9 mouse cellular contexts compared by ENCODE assay signal in the genomic region with DNA sequence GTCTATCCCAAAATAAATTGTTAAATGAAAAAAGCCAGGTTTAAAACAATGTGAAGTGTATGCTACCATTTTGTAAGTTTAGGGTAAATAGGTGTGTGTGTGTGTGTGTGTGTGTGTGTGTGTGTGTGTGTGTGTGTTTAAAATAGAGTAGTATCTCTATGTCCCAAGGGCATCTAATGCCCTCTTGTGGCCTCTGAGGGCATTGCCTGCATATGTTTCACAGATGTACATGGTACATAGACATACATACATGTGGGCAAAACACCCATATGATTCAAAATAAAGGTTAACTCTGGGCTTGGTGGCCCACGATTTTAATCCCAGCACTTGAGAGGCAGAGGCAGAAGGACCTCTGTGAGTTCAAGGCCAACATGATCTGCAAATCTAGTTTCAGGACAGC. TPM values are rescaled to one million over a fixed set of nuclear protein-coding genes. Genes with fewer than 3 reads are reported as not detected.
DNase-seq lines count a peak whose midpoint lies in the region; ATAC-seq lines count a peak whose summit lies in the region.
"Had no signal": no experiment of that assay in that cellular context is flagged by ENCODE, and none has a peak within 500 bp of the region (broad histone marks: within the 10 kb centered on the region; RNA-seq: fewer than 3 reads in every experiment).

No protein-coding gene starts in this region.

- WGBS in heart, embryonic 10.5 days, result 69% methylated on average over 1 of the region's 1 CpGs
- 67% methylated on average over 1 of the region's 1 CpGs for WGBS in embryonic facial prominence, embryonic 11.5 days
- 86% methylated on average over 1 of the region's 1 CpGs for WGBS in intestine, embryonic 14.5 days

- DNase-seq in heart, adult 18-20 months, result peak; percentile 60 to 80
- no peak for DNase-seq in heart, embryonic 10.5 days (ENCODE audit: low spot score)
- peak; percentile 73 for DNase-seq in A20 (ENCODE audit: low read depth, low spot score)
- peak; percentile 68 for DNase-seq in adipocyte (ENCODE audit: low spot score)
- DNase-seq in embryonic facial prominence, embryonic 11.5 days (ENCODE audit: low spot score), result peak; percentile 75
- DNase-seq in intestine, embryonic 14.5 days (ENCODE audit: low spot score), result peak; percentile 77
- DNase-seq in thymus, postnatal 14 days, result peak; percentile 78

- no peak overlapping the region for H3K4me2 ChIP-seq in embryonic facial prominence, embryonic 11.5 days (ENCODE audit: low read depth, low read length)
- H3K4me2 ChIP-seq in intestine, embryonic 14.5 days (ENCODE audit: low read length), result no peak overlapping the region

- no peaks in the 10 kb centered on the region for H3K27me3 ChIP-seq in heart, embryonic 10.5 days (ENCODE audit: insufficient read depth, poor library complexity, severe bottlenecking)
- no peaks in the 10 kb centered on the region for H3K27me3 ChIP-seq in embryonic facial prominence, embryonic 11.5 days (ENCODE audit: control insufficient read depth, insufficient read depth, low read length)
- no peaks in the 10 kb centered on the region for H3K27me3 ChIP-seq in intestine, embryonic 14.5 days (replicated peaks; ENCODE audit: control insufficient read depth, insufficient read depth, low read length)

- H3K9ac ChIP-seq in embryonic facial prominence, embryonic 11.5 days (replicated peaks; ENCODE audit: low read length), result no peak overlapping the region
- no peak overlapping the region for H3K9ac ChIP-seq in intestine, embryonic 14.5 days (ENCODE audit: low read length)

- peaks cover 11% of the 10 kb centered on the region; the same call in 1 of the 2 replicates for H3K4me1 ChIP-seq in heart, embryonic 10.5 days
- no peaks in the 10 kb centered on the region for H3K4me1 ChIP-seq in embryonic facial prominence, embryonic 11.5 days (ENCODE audit: control insufficient read depth, insufficient read depth, low read length)
- no peaks in the 10 kb centered on the region for H3K4me1 ChIP-seq in intestine, embryonic 14.5 days (replicated peaks; ENCODE audit: control insufficient read depth, insufficient read depth, low read length)

- ATAC-seq in embryonic facial prominence, embryonic 11.5 days (replicated peaks; ENCODE audit: insufficient number of reproducible peaks, low FRiP score, low TSS enrichment, low read depth), result no peak
- ATAC-seq in intestine, embryonic 14.5 days (replicated peaks; ENCODE audit: low FRiP score, low TSS enrichment, low read depth), result no peak
- ATAC-seq in megakaryocyte progenitor cell, adult 5-6 weeks (replicated peaks; ENCODE audit: poor library complexity), result peak; percentile 92

- no peaks in the 10 kb centered on the region for H3K9me3 ChIP-seq in heart, embryonic 10.5 days
- H3K9me3 ChIP-seq in embryonic facial prominence, embryonic 11.5 days (replicated peaks; ENCODE audit: control insufficient read depth, low read length), result no peaks in the 10 kb centered on the region
- H3K9me3 ChIP-seq in intestine, embryonic 14.5 days (ENCODE audit: control insufficient read depth, low read length), result no peaks in the 10 kb centered on the region

- peaks cover 94% of the 10 kb centered on the region for H3K36me3 ChIP-seq in heart, embryonic 10.5 days
- peaks cover 40% of the 10 kb centered on the region for H3K36me3 ChIP-seq in embryonic facial prominence, embryonic 11.5 days (replicated peaks; ENCODE audit: control insufficient read depth, insufficient read depth, low read depth, low read length)
- H3K36me3 ChIP-seq in intestine, embryonic 14.5 days (ENCODE audit: control insufficient read depth, insufficient read depth, low read length), result peaks cover 98% of the 10 kb centered on the region

- no peak overlapping the region for H3K4me3 ChIP-seq in heart, embryonic 10.5 days
- no peak overlapping the region for H3K4me3 ChIP-seq in embryonic facial prominence, embryonic 11.5 days (ENCODE audit: low read depth, low read length)
- no peak overlapping the region for H3K4me3 ChIP-seq in intestine, embryonic 14.5 days (ENCODE audit: low read depth, low read length)

- H3K27ac ChIP-seq in heart, embryonic 10.5 days, result no peak overlapping the region
- H3K27ac ChIP-seq in embryonic facial prominence, embryonic 11.5 days (replicated peaks; ENCODE audit: low read depth, low read length), result no peak overlapping the region
- H3K27ac ChIP-seq in intestine, embryonic 14.5 days (ENCODE audit: low read depth), result no peak overlapping the region

RNA-seq across cellular contexts. Expression of gene Rxfp4, which starts 12.3 kb away (rescaled TPM):
- total RNA-seq in heart, adult 18-20 months (2021), result not detected
- not detected in 2 replicates for polyA plus RNA-seq in heart, embryonic 10.5 days (2016; fragmentation: Nextera tagmentation; extraction: Ambion mirVana)
- polyA plus RNA-seq in embryonic facial prominence, embryonic 11.5 days (2014; fragmentation: Nextera tagmentation; extraction: Ambion mirVana), result not detected in 2 replicates
- polyA plus RNA-seq in intestine, embryonic 14.5 days (2014; fragmentation: Nextera tagmentation; extraction: Ambion mirVana), result not detected in 2 replicates
- total RNA-seq in megakaryocyte progenitor cell, adult 5-6 weeks (2015), result not detected in 2 replicates
- total RNA-seq in megakaryocyte progenitor cell, adult 5-6 weeks (2017), result not detected in 2 replicates
- total RNA-seq: layer of hippocampus, adult 18-20 months had no signal

RNA-seq across cellular contexts. Expression of gene Arhgef2, which starts 34.9 kb away (rescaled TPM):
- total RNA-seq in heart, adult 18-20 months (2021), result 10 to 100 TPM; 32.3 to 32.9 TPM
- polyA plus RNA-seq in heart, embryonic 10.5 days (2016; fragmentation: Nextera tagmentation; extraction: Ambion mirVana), result 82.5 and 108 TPM in 2 replicates
- polyA plus RNA-seq in embryonic facial prominence, embryonic 11.5 days (2014; fragmentation: Nextera tagmentation; extraction: Ambion mirVana), result 82.2 and 89.3 TPM in 2 replicates
- polyA plus RNA-seq in intestine, embryonic 14.5 days (2014; fragmentation: Nextera tagmentation; extraction: Ambion mirVana), result 87.0 and 98.4 TPM in 2 replicates
- total RNA-seq in megakaryocyte progenitor cell, adult 5-6 weeks (2015), result 94.1 and 112 TPM in 2 replicates
- 55.7 and 88.3 TPM in 2 replicates for total RNA-seq in megakaryocyte progenitor cell, adult 5-6 weeks (2017)

RNA-seq across cellular contexts. Expression of gene Khdc4, which starts 44.9 kb away (rescaled TPM):
- 10 to 100 TPM; 25.7 to 26.3 TPM for total RNA-seq in heart, adult 18-20 months (2021)
- 73.3 and 87.3 TPM in 2 replicates for polyA plus RNA-seq in heart, embryonic 10.5 days (2016; fragmentation: Nextera tagmentation; extraction: Ambion mirVana)
- 101 and 104 TPM in 2 replicates for polyA plus RNA-seq in embryonic facial prominence, embryonic 11.5 days (2014; fragmentation: Nextera tagmentation; extraction: Ambion mirVana)
- polyA plus RNA-seq in intestine, embryonic 14.5 days (2014; fragmentation: Nextera tagmentation; extraction: Ambion mirVana), result 78.9 and 87.9 TPM in 2 replicates
- 47.3 and 47.4 TPM in 2 replicates for total RNA-seq in megakaryocyte progenitor cell, adult 5-6 weeks (2015)
- 38.1 and 48.1 TPM in 2 replicates for total RNA-seq in megakaryocyte progenitor cell, adult 5-6 weeks (2017)
